Mouse (Mus musculus) T-helper 17 cell (primary cell): ENCODE measurements around the gene Pde2a.

Source experiments
- in situ Hi-C, 2 experiments: fragments of 300-600 bp; cut with MboI, MseI; formaldehyde crosslinking; loops; 1 replicate in 1 of 2; 2 replicates in 1 of 2; pipeline ENCODE4 v1.15.1; 2025; ENCODE audit warnings: high pct_unique_total_duplicates in 2 of 2

Gene Pde2a

GRCm38 (mm10) chr7:101471968-101472480 lies 50.5 kb downstream of the Pde2a start:
- in situ Hi-C loops: no loop called here

DNA sequence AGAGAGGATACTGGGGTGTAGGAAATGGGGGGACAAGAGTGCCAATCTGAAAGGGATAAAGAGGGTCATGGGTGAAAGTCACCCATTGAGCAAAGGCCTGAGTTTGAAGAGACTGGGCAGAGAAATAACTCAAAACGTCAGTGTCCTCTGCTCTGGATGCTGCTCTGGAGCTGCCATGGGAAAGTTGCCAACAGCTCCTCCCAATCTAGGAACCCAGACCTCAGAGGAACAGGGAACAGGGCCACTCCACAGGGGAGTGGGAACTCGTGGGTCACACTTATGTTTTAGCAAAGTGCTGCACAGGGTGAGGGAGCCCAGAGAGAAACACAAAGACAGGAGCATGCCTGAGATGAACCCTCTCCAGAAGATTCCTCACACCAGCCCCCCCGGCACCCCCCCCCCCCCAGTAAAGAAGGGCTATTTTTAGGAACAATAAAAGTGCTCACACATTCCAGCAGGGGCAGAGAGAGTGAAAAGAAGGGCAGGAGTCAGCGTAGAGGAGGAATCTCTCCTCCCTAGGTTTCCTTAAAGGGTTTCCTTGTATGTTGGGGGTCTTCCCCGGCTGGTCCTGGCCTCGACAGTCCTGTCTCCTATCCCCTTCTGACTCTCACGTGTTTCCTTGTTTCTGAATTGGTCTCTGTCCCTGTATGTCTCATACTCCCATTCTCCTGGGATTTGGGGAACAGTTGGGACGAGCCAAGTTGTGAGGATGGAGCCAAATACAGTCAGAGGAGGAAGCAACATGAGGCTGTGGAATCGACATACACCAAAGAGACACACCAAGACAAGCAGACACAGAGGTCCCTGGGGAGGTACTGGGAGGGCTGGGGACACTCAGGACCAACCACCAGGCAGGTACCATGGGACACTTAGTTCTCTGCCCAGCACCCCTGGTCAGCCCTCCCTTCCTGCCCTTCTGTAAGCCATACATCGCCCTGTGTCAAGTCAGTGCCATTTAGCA lies 51.4 kb downstream of the Pde2a start:
- in situ Hi-C loops: no loop called here

- in situ Hi-C loops: no loop called here
Measured at GRCm38 (mm10) chr7:101474399-101474811, 52.9 kb downstream of the Pde2a start.

- in situ Hi-C loops: no loop called here
Measured at GRCm38 (mm10) chr7:101476028-101476427, 54.5 kb downstream of the Pde2a start.

DNA sequence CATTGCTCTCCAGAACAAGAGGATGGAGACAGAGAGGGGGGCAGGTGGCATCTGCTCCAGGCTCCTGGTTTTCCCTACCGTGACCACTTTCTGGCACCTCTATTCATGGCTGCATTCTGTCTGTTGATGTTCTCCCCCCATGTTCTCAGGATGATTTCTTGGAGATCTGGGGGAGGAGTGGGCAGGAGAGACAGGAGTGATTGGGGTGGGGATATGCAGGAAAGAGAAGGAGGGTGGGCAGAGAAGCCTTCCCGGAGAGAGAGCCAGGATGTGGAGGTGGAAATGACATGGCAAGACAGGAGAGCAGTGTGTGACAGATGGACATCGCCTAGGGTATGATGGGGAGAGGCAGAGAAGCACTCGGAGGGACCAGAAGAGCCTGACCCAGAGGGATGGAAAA lies 55.0 kb downstream of the Pde2a start:
- in situ Hi-C loops: no loop called here

DNA sequence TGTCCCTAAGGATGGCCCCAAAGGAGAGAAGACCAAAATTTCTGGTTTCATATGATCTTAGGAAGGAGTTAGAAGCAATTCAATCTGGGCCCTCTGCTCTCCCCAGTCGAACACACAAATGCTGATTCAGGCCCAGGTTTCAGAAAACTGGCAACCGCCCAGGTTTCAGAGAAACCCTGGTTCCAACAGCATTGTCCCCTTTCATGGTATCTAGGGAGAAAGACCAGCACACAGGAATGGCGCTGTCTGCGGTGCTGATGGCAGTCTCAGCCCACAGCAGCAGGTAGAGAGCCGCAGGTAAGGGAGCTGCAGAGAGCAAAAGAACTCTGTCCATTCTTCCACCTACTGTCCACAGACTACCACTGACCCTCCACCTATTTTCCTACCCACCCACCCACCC lies 55.7 kb downstream of the Pde2a start:
- in situ Hi-C loops: no loop called here

DNA sequence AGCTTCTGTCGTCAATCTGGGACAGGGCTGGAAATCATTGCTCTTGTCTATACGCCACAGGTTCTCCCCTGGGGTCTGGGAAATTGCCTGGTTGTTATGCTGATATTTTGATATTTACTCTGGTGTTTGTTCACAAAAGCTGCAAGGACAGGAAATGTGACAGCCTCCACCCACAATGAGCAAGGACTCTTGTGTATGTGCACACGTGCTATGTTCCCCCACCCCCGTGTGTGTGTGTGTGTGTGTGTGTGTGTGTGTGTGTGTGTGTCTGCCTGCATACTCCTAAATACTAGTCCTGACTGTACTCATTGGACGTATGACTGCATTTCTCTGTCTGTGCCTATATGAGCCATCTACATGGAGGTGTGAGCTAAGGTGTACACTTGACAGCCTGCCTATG lies 56.6 kb downstream of the Pde2a start:
- in situ Hi-C loops: no loop called here

DNA sequence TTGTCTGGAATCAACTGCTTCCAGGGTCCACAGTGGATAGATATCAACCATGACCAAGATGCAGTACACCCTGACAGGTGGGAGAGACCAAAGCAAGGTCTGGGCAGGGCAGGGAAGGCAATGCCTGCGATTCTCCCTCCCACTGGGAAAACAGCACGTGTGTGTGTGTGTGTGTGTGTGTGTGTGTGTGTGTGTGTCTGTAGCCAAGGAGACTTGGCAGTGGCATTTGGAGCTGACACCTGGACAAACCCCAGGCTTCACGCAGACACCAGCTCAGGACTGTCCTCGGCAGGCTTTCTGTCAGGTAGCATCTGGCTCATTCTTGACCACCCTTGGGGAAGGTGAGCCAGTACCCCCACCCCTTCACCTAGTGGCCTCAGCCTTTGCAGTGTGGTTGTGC lies 58.4 kb downstream of the Pde2a start:
- in situ Hi-C loops: no loop called here

- in situ Hi-C loops: no loop called here
Measured at GRCm38 (mm10) chr7:101480671-101481070, 59.2 kb downstream of the Pde2a start.

DNA sequence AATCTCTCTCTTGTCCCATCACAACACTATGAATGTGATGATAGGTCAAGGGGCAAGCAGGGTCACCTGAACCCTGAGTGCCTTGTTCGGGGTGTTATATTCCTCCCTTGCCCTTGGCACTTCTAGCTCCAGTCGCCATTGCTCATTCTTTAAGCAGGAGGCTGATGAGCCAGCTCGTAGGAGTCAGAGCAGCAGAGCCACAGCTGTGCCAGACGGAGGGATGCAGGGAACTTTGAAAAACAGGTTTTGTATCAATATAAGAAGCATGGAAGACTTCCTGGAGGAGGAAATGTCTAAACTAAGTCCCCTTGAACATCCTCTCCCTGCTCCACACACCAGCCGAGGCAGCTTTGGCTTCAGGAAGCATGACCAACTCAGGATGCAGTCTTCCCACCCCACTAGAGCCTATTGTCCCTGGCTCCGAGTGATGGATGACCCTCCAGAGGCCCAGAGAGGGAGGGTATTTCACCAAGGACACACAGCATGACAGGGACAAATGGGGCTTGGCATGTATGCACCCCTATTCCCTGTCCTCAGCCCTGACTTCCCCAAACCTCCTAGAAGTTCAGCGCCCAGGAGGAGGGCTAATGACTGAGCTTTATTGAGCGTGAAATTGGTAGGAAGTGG lies 60.5 kb downstream of the Pde2a start:
- in situ Hi-C loops: no loop called here

DNA sequence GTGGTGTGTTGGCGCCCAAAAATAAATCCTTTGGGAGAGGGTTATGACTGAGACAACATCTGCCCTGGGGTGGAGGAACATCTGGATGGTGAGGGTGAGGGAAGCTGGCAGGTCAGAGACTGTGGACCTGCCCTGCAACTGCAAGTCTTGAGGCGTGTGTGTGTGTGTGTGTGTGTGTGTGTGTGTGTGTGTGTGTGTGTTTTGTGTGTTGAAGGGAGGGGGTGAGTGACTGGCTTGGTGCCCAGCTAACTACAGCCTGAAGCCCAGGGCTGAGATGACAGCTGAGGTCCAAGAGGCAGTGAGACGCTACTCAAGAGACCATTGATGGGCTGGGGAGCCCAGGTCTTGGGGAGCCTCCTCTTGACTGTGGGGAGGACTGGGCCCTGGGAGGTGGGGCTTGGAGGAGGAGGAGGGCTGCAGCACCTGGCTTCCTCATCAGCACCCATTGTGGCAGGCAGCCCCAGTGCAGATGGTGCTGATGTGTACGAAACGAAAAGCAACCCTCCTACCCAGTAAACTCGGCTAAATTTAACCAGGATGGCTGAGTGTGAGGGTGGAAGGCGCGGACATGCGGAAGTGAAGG lies 61.1 kb downstream of the Pde2a start:
- in situ Hi-C loops: no loop called here

DNA sequence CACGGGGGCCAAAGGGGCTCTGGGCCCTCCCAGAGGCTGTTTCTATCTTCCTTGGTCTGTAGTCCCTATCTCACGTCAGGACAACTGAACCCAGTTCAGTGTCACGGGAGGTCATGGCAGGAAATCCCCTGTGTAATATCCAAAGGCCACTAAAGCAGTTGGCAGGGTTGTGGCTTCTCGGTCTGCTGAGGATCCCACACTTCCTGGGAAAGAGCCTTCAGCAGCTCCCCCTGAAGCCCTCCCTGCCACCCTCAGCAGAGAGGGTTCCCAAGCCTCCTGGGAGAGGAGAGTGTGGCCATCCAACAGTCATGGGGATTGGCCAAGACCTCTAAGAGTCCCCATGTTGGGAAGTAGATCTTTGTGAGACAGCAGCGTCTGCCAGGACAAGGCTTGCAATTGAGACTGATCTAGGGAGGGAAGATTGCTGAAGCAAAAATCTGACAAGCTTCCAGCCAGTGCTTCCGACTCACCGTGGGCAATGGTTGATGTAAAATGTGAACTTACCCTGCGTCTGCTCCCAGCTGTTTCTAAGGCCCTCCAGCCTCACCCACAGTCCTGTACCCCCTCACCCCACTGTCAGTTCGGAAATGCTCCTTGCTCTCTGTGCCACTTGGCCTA lies 62.1 kb downstream of the Pde2a start:
- in situ Hi-C loops: no loop called here

DNA sequence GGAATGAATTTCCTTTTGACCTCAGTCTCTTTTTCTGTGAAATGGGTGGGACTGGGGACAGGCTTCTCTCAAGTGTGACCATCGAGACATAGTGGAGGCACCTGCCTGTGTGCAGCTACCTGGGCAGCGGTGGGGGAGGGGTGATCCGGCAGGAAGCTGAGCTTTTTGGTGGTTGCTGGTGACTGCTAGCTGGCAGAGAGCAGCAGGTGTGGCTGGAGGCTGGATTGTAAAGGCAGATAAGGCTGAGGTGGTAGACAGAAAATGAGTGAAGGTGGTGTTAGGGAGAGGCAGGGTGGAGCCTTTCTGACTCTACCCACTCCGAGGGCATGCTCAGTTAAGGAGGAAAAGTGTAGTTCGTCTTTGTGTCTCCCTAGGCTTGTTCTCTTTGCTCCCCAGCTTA lies 65.6 kb downstream of the Pde2a start:
- in situ Hi-C loops: no loop called here

DNA sequence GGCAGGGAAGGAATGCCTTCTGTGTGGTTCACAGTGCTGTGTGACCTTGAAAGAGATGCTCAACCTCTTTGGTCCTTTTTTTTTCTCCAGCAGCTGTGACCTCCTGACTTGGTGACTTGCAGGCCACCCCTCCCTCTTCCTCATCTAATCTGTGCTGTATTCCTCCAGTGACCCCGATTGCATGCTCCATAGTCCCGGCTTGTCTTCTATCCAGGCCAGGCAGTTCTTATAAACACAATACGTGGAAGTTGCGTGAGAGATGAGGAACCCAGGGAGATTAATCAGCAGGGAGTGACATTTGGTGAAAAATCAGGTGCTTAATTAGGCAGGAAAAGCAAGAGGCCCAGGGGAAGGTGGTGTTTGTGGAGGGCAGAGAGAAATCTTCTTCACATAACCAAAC lies 69.5 kb downstream of the Pde2a start:
- in situ Hi-C loops: no loop called here

GRCm38 (mm10) chr7:101498385-101498784 lies 76.9 kb downstream of the Pde2a start:
- in situ Hi-C loops: no loop called here

DNA sequence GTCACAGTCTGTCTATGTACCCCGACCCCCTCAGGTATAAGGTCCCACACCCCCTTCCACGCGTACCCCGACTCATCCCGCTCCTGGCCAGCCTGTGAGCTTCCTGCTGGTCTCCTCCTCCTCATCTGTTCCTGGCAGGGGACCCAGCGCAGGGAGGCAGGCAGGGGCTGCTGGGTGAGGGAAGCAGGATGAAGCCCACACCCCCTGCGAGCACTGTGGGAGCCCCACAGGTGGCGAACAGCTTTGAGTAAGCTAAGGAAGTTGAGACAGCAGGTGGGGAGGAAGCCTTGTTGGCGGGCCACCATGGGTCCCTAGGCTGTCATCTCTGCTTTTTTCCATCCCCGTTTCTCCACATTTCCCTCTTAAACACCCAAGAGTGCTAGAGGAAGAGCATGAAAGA lies 77.8 kb downstream of the Pde2a start:
- in situ Hi-C loops: no loop called here

DNA sequence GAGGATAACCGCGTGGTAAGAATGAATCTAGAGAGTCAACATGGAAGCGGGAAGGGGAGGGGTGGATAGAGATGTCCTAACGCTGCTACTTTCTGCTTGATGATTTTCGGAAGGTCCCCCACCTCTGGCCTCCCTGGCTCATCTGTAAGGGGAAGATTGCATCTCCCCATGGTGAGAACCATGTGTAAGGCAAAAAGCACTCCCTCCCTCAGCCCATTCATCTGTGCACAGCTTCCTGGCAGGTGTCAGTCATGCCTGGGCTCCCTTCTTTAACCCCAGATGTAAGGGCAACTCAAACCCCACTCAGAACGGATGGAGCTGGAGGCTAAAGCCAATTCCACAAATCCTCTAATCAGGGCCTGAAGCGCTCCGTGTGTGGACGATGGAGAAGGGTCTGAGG lies 78.2 kb downstream of the Pde2a start:
- in situ Hi-C loops: loop anchor here (5.0 kb wide), 1 partner anchor 47 kb away; no protein-coding TSS in a partner anchor

- in situ Hi-C loops: loop anchor here (5.0 kb wide), 1 partner anchor 49 kb away; no protein-coding TSS in a partner anchor
Measured at GRCm38 (mm10) chr7:101501236-101501635, 79.7 kb downstream of the Pde2a start.

- in situ Hi-C loops: loop anchor here (5.0 kb wide), 1 partner anchor 49 kb away; no protein-coding TSS in a partner anchor
Measured at GRCm38 (mm10) chr7:101501675-101502074, 80.2 kb downstream of the Pde2a start.

- in situ Hi-C loops: loop anchor here (5.0 kb wide), 1 partner anchor 51 kb away; no protein-coding TSS in a partner anchor
Measured at GRCm38 (mm10) chr7:101503351-101503750, 81.9 kb downstream of the Pde2a start.

DNA sequence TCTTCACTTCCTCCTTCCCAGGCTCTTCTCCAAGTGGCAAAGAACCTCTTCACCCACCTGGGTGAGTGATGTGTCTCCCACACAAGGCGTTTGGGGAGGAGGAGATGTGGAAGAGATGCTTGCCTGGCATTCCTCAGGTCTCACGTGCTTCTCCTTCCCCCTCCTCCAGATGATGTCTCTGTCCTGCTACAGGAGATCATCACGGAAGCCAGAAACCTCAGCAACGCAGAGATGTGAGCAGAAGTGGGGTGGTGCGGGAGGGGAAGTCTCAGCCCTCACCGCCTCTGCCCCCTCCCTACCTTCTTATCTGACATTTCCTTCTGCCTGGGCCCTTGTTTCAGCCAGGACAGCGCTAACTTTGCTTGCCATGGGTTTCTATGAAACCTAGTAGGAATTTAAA lies 82.3 kb downstream of the Pde2a start:
- in situ Hi-C loops: loop anchor here (5.0 kb wide), 1 partner anchor 52 kb away; no protein-coding TSS in a partner anchor
